In the genomic region with DNA sequence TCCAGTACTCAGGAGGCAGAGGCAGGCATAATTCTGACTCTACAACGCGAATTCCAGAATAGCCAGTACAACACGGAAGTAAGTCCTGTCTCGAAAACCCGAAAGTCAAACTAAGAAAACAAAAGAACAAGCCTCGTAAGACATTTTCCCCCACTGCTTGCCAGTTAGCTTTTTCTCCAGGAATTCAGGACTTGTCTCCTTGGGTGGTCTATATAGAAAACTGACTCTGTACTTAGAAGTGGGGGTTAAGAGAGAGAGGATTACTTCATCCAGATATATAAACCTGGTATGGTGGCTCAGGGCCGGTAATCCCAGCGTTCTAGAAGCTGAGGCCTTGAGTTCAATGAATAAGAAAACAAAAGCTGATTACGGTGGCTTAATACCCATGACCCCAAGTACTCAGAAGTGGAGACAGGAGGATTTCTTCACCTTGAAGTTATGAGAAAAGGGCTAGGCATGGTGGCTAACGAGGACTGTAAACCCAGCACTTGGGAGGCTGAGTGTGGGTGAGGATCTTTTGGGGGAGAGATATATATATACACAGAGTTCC, we compare ENCODE assay signal across 8 mouse cellular contexts. TPM values are rescaled to one million over a fixed set of nuclear protein-coding genes. Genes with fewer than 3 reads are reported as not detected.
DNase-seq lines count a peak whose midpoint lies in the region; ATAC-seq and TF ChIP-seq lines count a peak whose summit lies in the region.

No protein-coding gene starts in this region.

- peak overlapping the region; percentile 86 for H3K27ac ChIP-seq in heart, postnatal 0 days (ENCODE audit: low read depth)
- peak overlapping the region; percentile 83 for H3K27ac ChIP-seq in hindbrain, embryonic 14.5 days
- H3K27ac ChIP-seq in midbrain, embryonic 15.5 days, result peak overlapping the region; percentile 71

- ATAC-seq in heart, postnatal 0 days (ENCODE audit: insufficient read depth, low read depth), result no peak
- ATAC-seq in hindbrain, embryonic 14.5 days (ENCODE audit: low FRiP score), result no peak
- no peak for ATAC-seq in midbrain, embryonic 15.5 days (replicated peaks)

- TF ChIP-seq CTCF in heart, postnatal 0 days (IDR thresholded peaks at IDR 0.05; ENCODE audit: low read depth), result no peak

- H3K4me3 ChIP-seq in heart, postnatal 0 days (ENCODE audit: low read depth, low read length), result peak overlapping the region; percentile 58
- H3K4me3 ChIP-seq in hindbrain, embryonic 14.5 days (replicated peaks; ENCODE audit: low read length), result peak overlapping the region; percentile 61
- peak overlapping the region; percentile 57 for H3K4me3 ChIP-seq in midbrain, embryonic 15.5 days

- 46% methylated on average over 10 of the region's 10 CpGs for WGBS in heart, postnatal 0 days
- WGBS in hindbrain, embryonic 14.5 days, result 40% methylated on average over 10 of the region's 10 CpGs
- 26% methylated on average over 10 of the region's 10 CpGs for WGBS in midbrain, embryonic 15.5 days

- DNase-seq in heart, postnatal 0 days (ENCODE audit: low spot score), result peak; percentile 14
- no peak for DNase-seq in heart, adult 11 months
- peak; percentile 45 for DNase-seq in ZHBTc4 (ENCODE audit: low read depth, low spot score)
- no peak for DNase-seq in hindbrain, embryonic 14.5 days (ENCODE audit: low spot score)
- DNase-seq in adrenal gland, adult 2 months, result no peak
- no peak for DNase-seq in yolk sac, embryonic 10.5 days (ENCODE audit: low spot score)
- no peak for DNase-seq in gastrocnemius, adult 8-10 months (ENCODE audit: low spot score in 2 of 2)

- H3K4me1 ChIP-seq in heart, postnatal 0 days (ENCODE audit: control insufficient read depth, insufficient read depth), result peaks cover 20% of the 10 kb centered on the region
- H3K4me1 ChIP-seq in hindbrain, embryonic 14.5 days (replicated peaks; ENCODE audit: control insufficient read depth, insufficient read depth, low read length), result peaks cover 5% of the 10 kb centered on the region
- peaks cover 13% of the 10 kb centered on the region for H3K4me1 ChIP-seq in midbrain, embryonic 15.5 days

- no peaks in the 10 kb centered on the region for H3K9me3 ChIP-seq in heart, postnatal 0 days (replicated peaks; ENCODE audit: control insufficient read depth, low read length)
- H3K9me3 ChIP-seq in hindbrain, embryonic 14.5 days (ENCODE audit: control insufficient read depth, low read length), result 0 out of 2 replicates have a peak, but pooled peaks cover 6% of the 10 kb centered on the region
- no peaks in the 10 kb centered on the region for H3K9me3 ChIP-seq in midbrain, embryonic 15.5 days

- H3K4me2 ChIP-seq in heart, postnatal 0 days (ENCODE audit: low read depth, low read length), result peak overlapping the region; percentile 71
- peak overlapping the region; percentile 79 for H3K4me2 ChIP-seq in hindbrain, embryonic 14.5 days (replicated peaks)
- H3K4me2 ChIP-seq in midbrain, embryonic 15.5 days, result peak overlapping the region; percentile 69

- no peaks in the 10 kb centered on the region for H3K36me3 ChIP-seq in heart, postnatal 0 days (replicated peaks; ENCODE audit: control insufficient read depth, insufficient read depth, low read length)
- no peaks in the 10 kb centered on the region for H3K36me3 ChIP-seq in hindbrain, embryonic 14.5 days (replicated peaks; ENCODE audit: control insufficient read depth, insufficient read depth)
- no peaks in the 10 kb centered on the region for H3K36me3 ChIP-seq in midbrain, embryonic 15.5 days (replicated peaks)

- H3K27me3 ChIP-seq in heart, postnatal 0 days (ENCODE audit: control insufficient read depth, insufficient read depth, low read length), result no peaks in the 10 kb centered on the region
- H3K27me3 ChIP-seq in hindbrain, embryonic 14.5 days (ENCODE audit: control insufficient read depth, insufficient read depth, low read length), result no peaks in the 10 kb centered on the region
- no peaks in the 10 kb centered on the region for H3K27me3 ChIP-seq in midbrain, embryonic 15.5 days (replicated peaks)

- H3K9ac ChIP-seq in heart, postnatal 0 days (replicated peaks; ENCODE audit: low read depth, low read length), result peak overlapping the region; percentile 63
- peak overlapping the region; percentile 73 for H3K9ac ChIP-seq in hindbrain, embryonic 14.5 days
- peak overlapping the region; percentile 39 for H3K9ac ChIP-seq in midbrain, embryonic 15.5 days

- TF ChIP-seq EP300 in heart, postnatal 0 days (IDR thresholded peaks at IDR 0.05; ENCODE audit: low read depth), result no peak

RNA-seq across cellular contexts. Expression of gene Isoc2b, which starts 3.4 kb away (rescaled TPM):
- total RNA-seq in heart, postnatal 0 days (2014; rRNA removed; ENCODE audit: low replicate concordance), result 1.4 and 20.0 TPM in 2 replicates
- polyA plus RNA-seq in heart, postnatal 0 days (2015; fragmentation: Nextera tagmentation; extraction: Ambion mirVana), result 4.5 and 6.5 TPM in 2 replicates
- polyA plus RNA-seq in hindbrain, embryonic 14.5 days (2014; fragmentation: Nextera tagmentation; extraction: Ambion mirVana), result 2.8 and 3.7 TPM in 2 replicates
- polyA plus RNA-seq in midbrain, embryonic 15.5 days (2015; fragmentation: Nextera tagmentation; extraction: Ambion mirVana), result 3.1 and 4.6 TPM in 2 replicates
- total RNA-seq in adrenal gland, adult 2 months (2021), result 10 to 100 TPM; 10.9 to 23.8 TPM
- 75.4 and 78.2 TPM in 2 replicates for polyA plus RNA-seq in adrenal gland, adult 2 months (2012; rRNA removed)
- 1 to 10 TPM; 3.5 to 5.0 (median 3.8) TPM for total RNA-seq in gastrocnemius, adult 8-10 months (2022)

RNA-seq across cellular contexts. Expression of gene Isoc2a, which starts 10.2 kb away (rescaled TPM):
- 15.2 and 25.6 TPM in 2 replicates for total RNA-seq in heart, postnatal 0 days (2014; rRNA removed; ENCODE audit: low replicate concordance)
- 1.4 and 1.6 TPM in 2 replicates for polyA plus RNA-seq in heart, postnatal 0 days (2015; fragmentation: Nextera tagmentation; extraction: Ambion mirVana)
- polyA plus RNA-seq in hindbrain, embryonic 14.5 days (2014; fragmentation: Nextera tagmentation; extraction: Ambion mirVana), result 0.47 and 0.82 TPM in 2 replicates
- polyA plus RNA-seq in midbrain, embryonic 15.5 days (2015; fragmentation: Nextera tagmentation; extraction: Ambion mirVana), result 0.54 and 0.57 TPM in 2 replicates
- total RNA-seq in adrenal gland, adult 2 months (2021), result 10 to 100 TPM; 35.5 to 43.4 TPM
- 43.5 and 45.6 TPM in 2 replicates for polyA plus RNA-seq in adrenal gland, adult 2 months (2012; rRNA removed)
- total RNA-seq in gastrocnemius, adult 8-10 months (2022), result 10 to 100 TPM; 23.6 to 32.4 (median 28.2) TPM

RNA-seq across cellular contexts. Expression of gene Shisa7, which starts 22.2 kb away (rescaled TPM):
- total RNA-seq in heart, postnatal 0 days (2014; rRNA removed; ENCODE audit: low replicate concordance), result 0.23 TPM in 1 of 2 replicates, not detected in the other
- not detected in 2 replicates for polyA plus RNA-seq in heart, postnatal 0 days (2015; fragmentation: Nextera tagmentation; extraction: Ambion mirVana)
- polyA plus RNA-seq in hindbrain, embryonic 14.5 days (2014; fragmentation: Nextera tagmentation; extraction: Ambion mirVana), result 13.1 and 15.6 TPM in 2 replicates
- polyA plus RNA-seq in midbrain, embryonic 15.5 days (2015; fragmentation: Nextera tagmentation; extraction: Ambion mirVana), result 15.3 and 16.6 TPM in 2 replicates
- total RNA-seq in adrenal gland, adult 2 months (2021), result 1 to 10 TPM; 1.9 TPM
- polyA plus RNA-seq in adrenal gland, adult 2 months (2012; rRNA removed), result 2.9 and 4.0 TPM in 2 replicates
- total RNA-seq in gastrocnemius, adult 8-10 months (2022), result not detected

RNA-seq across cellular contexts. Expression of gene Gm36210, which starts 39.6 kb away (rescaled TPM):
- total RNA-seq in heart, postnatal 0 days (2014; rRNA removed; ENCODE audit: low replicate concordance), result 0.88 TPM in 1 of 2 replicates, not detected in the other
- 0.08 and 0.12 TPM in 2 replicates for polyA plus RNA-seq in heart, postnatal 0 days (2015; fragmentation: Nextera tagmentation; extraction: Ambion mirVana)
- 0.25 and 0.43 TPM in 2 replicates for polyA plus RNA-seq in hindbrain, embryonic 14.5 days (2014; fragmentation: Nextera tagmentation; extraction: Ambion mirVana)
- 0.40 and 0.65 TPM in 2 replicates for polyA plus RNA-seq in midbrain, embryonic 15.5 days (2015; fragmentation: Nextera tagmentation; extraction: Ambion mirVana)
- under 1 TPM; 0.23 to 0.45 TPM for total RNA-seq in adrenal gland, adult 2 months (2021)
- polyA plus RNA-seq in adrenal gland, adult 2 months (2012; rRNA removed), result 0.27 TPM in 1 of 2 replicates, not detected in the other
- under 1 TPM in 3 of 4 experiments, not detected in 1; 0.29 to 0.81 (median 0.48) TPM for total RNA-seq in gastrocnemius, adult 8-10 months (2022)

RNA-seq across cellular contexts. Expression of gene Zfp628, which starts 48.3 kb away (rescaled TPM):
- total RNA-seq in heart, postnatal 0 days (2014; rRNA removed; ENCODE audit: low replicate concordance), result 8.9 and 13.1 TPM in 2 replicates
- polyA plus RNA-seq in heart, postnatal 0 days (2015; fragmentation: Nextera tagmentation; extraction: Ambion mirVana), result 1.7 and 1.9 TPM in 2 replicates
- 3.6 and 4.2 TPM in 2 replicates for polyA plus RNA-seq in hindbrain, embryonic 14.5 days (2014; fragmentation: Nextera tagmentation; extraction: Ambion mirVana)
- polyA plus RNA-seq in midbrain, embryonic 15.5 days (2015; fragmentation: Nextera tagmentation; extraction: Ambion mirVana), result 4.5 and 4.6 TPM in 2 replicates
- 10 to 100 TPM; 15.1 to 19.2 TPM for total RNA-seq in adrenal gland, adult 2 months (2021)
- polyA plus RNA-seq in adrenal gland, adult 2 months (2012; rRNA removed), result 35.6 and 41.3 TPM in 2 replicates
- total RNA-seq in gastrocnemius, adult 8-10 months (2022), result 10 to 100 TPM in 2 of 4 experiments, 1 to 10 TPM in 2; 8.3 to 10.7 (median 9.7) TPM

Comparison
In these comparisons a context has a peak if more than half of its experiments do, and no peak if none do; other contexts are left out.
1. DNase-seq: peak in heart, postnatal 0 days (single experiment) and ZHBTc4 (single experiment); none in heart, adult 11 months (single experiment), hindbrain, embryonic 14.5 days (single experiment), adrenal gland, adult 2 months (single experiment), yolk sac, embryonic 10.5 days (single experiment) and gastrocnemius, adult 8-10 months (0 of 2).
2. RNA of gene Isoc2b, which starts 3.4 kb away (polyA plus RNA-seq): 75.4 to 78.2 TPM in adrenal gland, adult 2 months; 3.1 to 4.6 TPM in midbrain, embryonic 15.5 days, 4.5 to 6.5 TPM in heart, postnatal 0 days and 2.8 to 3.7 TPM in hindbrain, embryonic 14.5 days; every median in the first group is over 10 times any median in the second.
3. RNA of gene Isoc2a, which starts 10.2 kb away (polyA plus RNA-seq): 43.5 to 45.6 TPM in adrenal gland, adult 2 months; 1.4 to 1.6 TPM in heart, postnatal 0 days, 0.54 to 0.57 TPM in midbrain, embryonic 15.5 days and 0.47 to 0.82 TPM in hindbrain, embryonic 14.5 days; every median in the first group is over 10 times any median in the second.
4. Peak in every context shown above with its lines, with median percentiles within 50 percentile points of each other: H3K27ac ChIP-seq, H3K4me2 ChIP-seq, H3K4me3 ChIP-seq and H3K9ac ChIP-seq.